Mouse (Mus musculus): Measurements from ENCODE around the gene Ctnnbl1.

DNA sequence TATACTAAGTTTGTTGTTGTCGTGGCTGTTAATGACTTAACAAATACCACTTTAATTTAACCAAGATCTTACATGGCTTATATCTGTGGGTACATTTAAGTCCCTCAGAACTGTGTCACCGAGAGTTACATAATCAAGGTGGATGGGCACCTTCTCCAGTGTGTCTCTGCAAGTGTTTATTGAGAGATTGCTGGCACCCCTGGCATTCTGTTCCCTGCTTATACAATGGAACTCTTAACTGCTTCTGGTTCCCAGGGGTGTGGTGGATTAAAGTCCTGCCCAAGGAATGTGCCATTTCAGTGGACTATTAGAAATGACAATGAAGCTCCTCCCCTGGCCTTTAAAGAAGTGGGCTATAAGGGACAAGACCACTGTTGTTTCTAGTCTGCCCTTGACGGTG, 33.6 kb downstream of the Ctnnbl1 start:
- no peak for TF ChIP-seq CTCF (IDR thresholded peaks at IDR 0.05; ENCODE audit: insufficient read depth, low read length)
- TF ChIP-seq POLR2A (IDR thresholded peaks at IDR 0.05; ENCODE audit: borderline replicate concordance, extremely low read depth, low read depth, low read length): no peak

Data from lung, adult 2 months (tissue).